Mouse (Mus musculus): ENCODE measurements around the gene Caprin2.
"Not testable (repeated sequence)": the region's sequence is repeated elsewhere in the genome, so short reads cannot be mapped to it uniquely, and the experiment has no call there.

Gene Caprin2

GRCm38 (mm10) chr6:148895773-148896506 is at the start of gene Caprin2:
TSS of gene Caprin2 (minus strand) at chr6:148896237.
- peak; percentile 43 for DNase-seq (ENCODE audit: low read depth)

GRCm38 (mm10) chr6:148944767-148945508 is 48.9 kb upstream of the Caprin2 start:
- no peak for DNase-seq (ENCODE audit: low read depth)

- no peak for DNase-seq (ENCODE audit: low read depth)
These were observed 48.3 kb upstream of the Caprin2 start for GRCm38 (mm10) chr6:148944344-148944766.

GRCm38 (mm10) chr6:148943695-148944094 is 47.7 kb upstream of the Caprin2 start:
- no peak for DNase-seq (ENCODE audit: low read depth)

GRCm38 (mm10) chr6:148942406-148942805 is 46.4 kb upstream of the Caprin2 start:
- DNase-seq (ENCODE audit: low read depth) = no peak

DNA sequence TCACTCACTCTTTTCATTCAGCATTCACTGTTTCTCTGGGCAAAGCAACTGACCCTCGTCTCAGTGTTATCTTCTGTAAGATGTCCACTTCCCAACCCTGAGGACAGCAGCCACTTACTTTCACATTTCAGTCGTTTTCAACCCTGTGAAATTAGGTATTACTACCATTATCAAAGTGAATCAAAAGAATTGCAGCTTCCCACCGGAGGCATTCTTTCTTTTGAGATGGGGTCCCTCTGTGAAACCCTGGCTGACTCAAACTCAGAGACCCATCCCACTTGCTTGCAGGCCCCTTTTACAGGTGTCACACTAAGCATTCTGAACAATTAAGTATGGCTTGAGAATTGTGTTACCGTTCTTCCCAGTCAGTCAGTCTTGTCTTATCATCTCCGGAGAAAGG is 45.8 kb upstream of the Caprin2 start:
- no peak for DNase-seq (ENCODE audit: low read depth)

DNA sequence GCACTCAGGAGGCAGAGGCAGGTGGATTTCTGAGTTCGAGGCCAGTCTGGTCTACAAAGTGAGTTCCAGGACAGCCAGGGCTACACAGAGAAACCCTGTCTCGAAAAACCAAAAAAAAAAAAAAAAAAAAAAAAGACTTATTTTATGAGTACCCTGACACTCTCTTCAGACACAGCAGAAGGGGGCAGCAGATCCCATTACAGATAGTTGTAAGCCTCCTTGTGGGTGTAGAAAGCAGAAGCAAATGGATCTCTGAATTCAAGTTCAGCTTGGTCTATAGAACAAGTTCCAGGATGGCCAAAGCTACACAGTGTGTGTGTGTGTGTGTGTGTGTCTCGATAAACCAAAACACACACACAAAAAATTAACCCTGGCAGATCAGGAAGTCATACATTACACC is 44.3 kb upstream of the Caprin2 start:
- DNase-seq (ENCODE audit: low read depth) = not testable (repeated sequence)

- no peak for DNase-seq (ENCODE audit: low read depth)
These were observed 41.7 kb upstream of the Caprin2 start for GRCm38 (mm10) chr6:148937693-148938092.

DNA sequence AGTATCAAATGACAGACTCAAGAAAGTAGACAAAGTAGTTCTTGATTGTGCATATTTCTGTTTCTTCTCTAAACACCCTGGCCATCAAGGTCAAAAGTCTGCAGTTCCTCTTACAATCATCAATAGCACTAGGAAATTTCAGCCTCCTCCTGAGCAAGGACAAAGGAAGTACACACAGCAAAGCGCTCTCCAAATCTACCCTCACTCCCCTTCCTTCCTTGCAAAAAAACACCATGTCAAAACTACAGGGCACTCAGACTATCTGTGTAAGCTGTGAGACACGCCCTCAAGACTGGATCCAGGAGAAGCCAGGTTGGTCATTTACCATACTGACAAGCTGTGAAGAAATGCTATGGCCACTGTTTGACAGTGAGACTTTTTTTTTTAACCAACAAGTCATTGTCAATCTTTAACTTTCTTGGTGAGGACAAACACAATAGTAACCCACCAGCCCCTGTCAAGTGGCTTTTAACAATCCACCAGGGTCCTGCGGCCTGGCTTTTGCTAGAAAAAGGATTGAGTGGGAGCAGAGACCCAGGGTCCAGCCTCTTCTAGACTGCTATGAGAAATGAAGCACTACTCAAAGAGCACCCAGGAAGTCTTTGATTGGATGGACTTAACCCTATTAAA is 39.0 kb upstream of the Caprin2 start:
- no peak for DNase-seq (ENCODE audit: low read depth)

GRCm38 (mm10) chr6:148931281-148931680 is 35.2 kb upstream of the Caprin2 start:
- DNase-seq (ENCODE audit: low read depth) = no peak

- DNase-seq (ENCODE audit: low read depth) = no peak
These were observed 22.9 kb upstream of the Caprin2 start for GRCm38 (mm10) chr6:148918841-148919398.

DNA sequence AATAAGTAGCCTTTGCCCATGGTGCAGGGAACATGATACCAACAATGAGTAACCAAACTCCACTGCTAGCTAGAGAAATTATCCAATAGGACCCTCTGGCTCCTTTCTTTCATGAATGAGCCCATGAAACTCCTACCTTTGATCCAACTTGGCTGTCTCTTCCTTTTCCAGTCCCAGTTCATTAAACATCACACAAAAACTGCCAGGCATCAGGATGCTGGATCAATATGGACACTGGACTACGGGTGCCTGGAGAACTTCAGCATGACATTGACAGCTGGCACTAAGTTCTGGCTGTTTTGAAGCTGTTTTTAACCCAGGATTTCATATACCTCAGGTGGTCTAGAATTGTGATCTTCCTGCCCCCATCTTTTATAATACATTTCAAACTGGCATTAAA is 21.6 kb upstream of the Caprin2 start:
- no peak for DNase-seq (ENCODE audit: low read depth)

DNA sequence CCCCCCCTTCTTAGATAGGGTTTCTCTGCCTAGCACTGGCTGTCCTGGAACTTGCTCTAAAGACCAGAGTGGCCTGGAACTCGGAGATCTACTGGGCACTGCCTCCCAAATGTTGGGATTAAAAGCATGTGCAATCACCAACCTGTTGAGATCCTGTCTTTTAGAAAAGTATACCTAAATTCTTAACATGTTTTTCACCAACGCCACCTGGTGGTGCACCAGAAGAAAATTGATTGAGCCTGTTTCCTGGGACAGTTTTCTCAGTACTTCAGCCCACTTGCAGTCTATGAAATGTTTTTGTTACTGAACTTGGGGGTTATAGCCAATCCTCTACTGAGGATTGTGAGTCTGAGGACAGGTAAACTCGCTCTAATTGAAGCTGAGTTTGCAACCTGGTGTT is 20.8 kb upstream of the Caprin2 start:
- DNase-seq (ENCODE audit: low read depth) = no peak

GRCm38 (mm10) chr6:148913938-148914337 is 17.9 kb upstream of the Caprin2 start:
- peak; percentile 56 for DNase-seq (ENCODE audit: low read depth)

- not testable (repeated sequence) for DNase-seq (ENCODE audit: low read depth)
These were observed 15.9 kb upstream of the Caprin2 start for GRCm38 (mm10) chr6:148911906-148912305.

GRCm38 (mm10) chr6:148906958-148907357 is 10.9 kb upstream of the Caprin2 start:
- DNase-seq (ENCODE audit: low read depth) = no peak

GRCm38 (mm10) chr6:148902728-148903127 is 6.7 kb upstream of the Caprin2 start:
- DNase-seq (ENCODE audit: low read depth) = no peak

DNA sequence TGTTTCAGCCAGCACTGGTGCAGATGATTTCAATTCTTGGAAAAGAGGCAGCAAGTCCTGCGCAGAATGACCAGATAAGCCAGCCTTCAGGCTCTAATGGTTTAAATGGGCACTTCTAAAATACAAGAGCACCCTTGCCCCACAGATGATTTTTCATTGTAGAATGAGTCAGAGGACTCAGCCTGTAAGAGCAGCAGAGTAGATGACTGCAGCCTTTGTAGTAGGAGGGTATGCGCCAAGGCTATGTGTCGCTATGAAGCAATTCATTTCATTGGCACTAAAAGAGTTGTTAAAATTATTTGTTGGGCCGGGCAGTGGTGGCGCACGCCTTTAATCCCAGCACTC is 442 bp upstream of the Caprin2 start:
- DNase-seq (ENCODE audit: low read depth) = peak; percentile 27

DNA sequence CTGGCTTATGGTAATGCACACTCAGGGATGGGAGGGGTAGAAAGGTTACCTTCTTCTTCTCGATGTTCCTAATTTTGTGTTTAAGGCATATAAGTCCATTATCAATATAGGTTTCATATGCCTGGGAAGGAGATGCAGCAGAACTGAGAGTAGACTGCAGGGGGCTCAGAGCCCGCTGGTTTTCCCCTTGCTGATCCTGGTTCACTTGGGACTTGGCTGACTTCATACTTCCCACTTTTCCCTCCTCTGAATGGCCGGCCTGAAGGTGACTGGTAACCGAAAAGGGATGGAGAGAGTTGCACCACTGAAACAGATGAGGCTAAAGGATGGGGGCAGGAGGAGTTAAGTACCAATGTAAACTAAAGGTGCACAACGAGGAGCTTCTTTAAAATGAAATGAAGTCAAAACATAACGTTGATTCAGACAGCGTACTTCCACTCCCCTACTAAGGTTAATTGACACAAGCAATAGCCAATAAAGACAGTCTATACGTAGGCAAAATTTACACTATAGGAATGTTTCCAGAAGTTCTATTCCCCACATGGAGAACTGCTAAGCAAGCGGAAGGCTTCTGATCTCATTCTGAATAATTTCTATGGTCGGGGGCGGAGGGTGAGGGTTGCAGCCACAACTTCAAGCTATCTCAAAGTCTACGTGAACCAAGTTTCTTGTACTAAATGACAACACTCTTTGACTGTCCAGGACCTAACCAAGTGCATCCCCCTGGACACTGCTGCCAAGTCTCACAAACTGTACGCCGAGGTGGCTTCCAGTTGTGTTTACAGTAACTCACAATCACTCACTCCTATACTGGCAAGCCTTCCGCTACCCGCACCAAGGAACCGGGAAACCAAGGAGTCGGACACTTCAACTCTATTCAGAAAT is 907 bp downstream of the Caprin2 start:
- no peak for DNase-seq (ENCODE audit: low read depth)

- DNase-seq (ENCODE audit: low read depth) = no peak
These were observed 22.1 kb downstream of the Caprin2 start for GRCm38 (mm10) chr6:148873911-148874310.

GRCm38 (mm10) chr6:148845629-148846028 is 50.4 kb downstream of the Caprin2 start:
- DNase-seq (ENCODE audit: low read depth) = no peak

GRCm38 (mm10) chr6:148841760-148842159 is 54.3 kb downstream of the Caprin2 start:
- no peak for DNase-seq (ENCODE audit: low read depth)

Measured in fibroblast of lung, adult 2 months (primary cell).